Mouse (Mus musculus): ENCODE data around the gene Wnt3a. TPM values are rescaled to one million over a fixed set of nuclear protein-coding genes. Genes with fewer than 3 reads are reported as not detected.

Wnt3a gene
- not detected for total RNA-seq (2023)

GRCm38 (mm10) chr11:59290702-59291303 lies at the start of gene Wnt3a:
Wnt3a (minus strand) TSS chr11:59290752.

GRCm38 (mm10) chr11:59306461-59307421 lies 16.2 kb upstream of the Wnt3a start, which contains the start of gene Wnt9a:
Wnt9a (plus strand) TSS chr11:59306928.

GRCm38 (mm10) chr11:59228122-59228953 lies 62.2 kb downstream of the Wnt3a start, which contains the start of gene Arf1:
Arf1 (minus strand) TSS chr11:59228270.

GRCm38 (mm10) chr11:59208153-59208831 lies 82.3 kb downstream of the Wnt3a start, which contains the start of gene 2310033P09Rik:
2310033P09Rik (plus strand) TSS chr11:59208321.

GRCm38 (mm10) chr11:59202081-59202995 lies 88.2 kb downstream of the Wnt3a start, which contains the start of gene Mrpl55:
Mrpl55 (plus strand) TSS chr11:59202486.

Other genes starting within 250 kb of the Wnt3a start
- gene Obscn, start 154.3 kb downstream of the Wnt3a start, total RNA-seq (2023), result 1 to 10 TPM in 1 of 2 experiments, under 1 TPM in 1; 0.65 to 1.0 TPM
- gene Iba57, start 127.0 kb downstream of the Wnt3a start, total RNA-seq (2023), result 10 to 100 TPM; 22.4 to 31.7 TPM
- gene Gjc2, start 107.5 kb downstream of the Wnt3a start, total RNA-seq (2023), result not detected
- 10 to 100 TPM; 30.7 to 37.2 TPM for gene Guk1, start 98.5 kb downstream of the Wnt3a start, total RNA-seq (2023)
- 10 to 100 TPM; 16.5 to 18.9 TPM for gene Mrpl55, start 88.3 kb downstream of the Wnt3a start, total RNA-seq (2023)
- gene 2310033P09Rik, start 82.4 kb downstream of the Wnt3a start, total RNA-seq (2023), result 10 to 100 TPM; 29.3 to 32.6 TPM
- gene Arf1, start 62.5 kb downstream of the Wnt3a start, total RNA-seq (2023), result 100 to 1,000 TPM; 225 to 239 TPM
- gene Wnt9a, start 16.2 kb upstream of the Wnt3a start, total RNA-seq (2023), result not detected
- gene Prss38, start 84.9 kb upstream of the Wnt3a start, total RNA-seq (2023), result not detected
- gene Jmjd4, start 159.3 kb upstream of the Wnt3a start, total RNA-seq (2023), result 10 to 100 TPM; 12.6 to 15.7 TPM
- gene Snap47, start 160.4 kb upstream of the Wnt3a start, total RNA-seq (2023), result 10 to 100 TPM; 12.3 to 26.1 TPM
- gene Zfp867, start 181.7 kb upstream of the Wnt3a start, total RNA-seq (2023), result 1 to 10 TPM; 4.1 to 5.3 TPM
- gene Zkscan17, start 236.0 kb upstream of the Wnt3a start, total RNA-seq (2023), result 10 to 100 TPM; 16.3 to 20.3 TPM

All from B cell, adult 67 days (primary cell).